Mouse (Mus musculus) G1E (cell line): ENCODE data around the gene Ptprt.

Experiments
- CTCF ChIP-seq: IDR thresholded peaks from 2 replicates; pipeline ENCODE4 v1.5.1; 2012; ENCODE audit warnings: low read depth, low read length, inconsistent platforms, mixed read lengths
- GATA1 ChIP-seq: IDR thresholded peaks from 2 replicates; pipeline ENCODE4 v1.6.1; 2012; ENCODE audit warnings: borderline replicate concordance, low read length, inconsistent platforms, mixed read lengths
- GATA2 ChIP-seq: IDR thresholded peaks from 2 replicates; pipeline ENCODE4 v1.6.1; 2012; ENCODE audit warnings: low read depth, low read length, inconsistent platforms, borderline replicate concordance
- TAL1 ChIP-seq: conservative IDR thresholded peaks from 2 replicates; pipeline ENCODE4 v1.6.1; 2012; ENCODE audit warnings: low read depth, low read length, inconsistent platforms, mixed read lengths

DNA sequence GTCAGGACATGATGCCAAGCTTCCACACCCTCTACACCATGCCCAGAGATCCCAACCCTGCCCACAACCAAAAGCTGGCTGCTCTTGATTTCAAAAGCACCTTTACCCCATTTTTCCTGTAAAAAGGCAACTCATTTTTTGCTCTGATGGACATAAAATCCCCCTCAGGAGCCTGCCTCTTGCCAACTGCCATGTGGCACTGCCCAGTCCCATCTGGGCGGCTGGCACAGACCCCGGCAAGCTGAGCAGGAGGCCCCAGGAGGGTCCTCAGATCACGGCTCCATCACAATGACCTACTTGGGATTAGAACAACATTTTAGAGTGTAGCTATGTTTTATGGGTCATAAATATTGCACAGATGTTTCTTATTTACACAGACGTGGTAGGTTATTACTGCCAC is 22.3 kb downstream of the Ptprt start:
- TF ChIP-seq GATA1 = no peak
- TF ChIP-seq CTCF = no peak
- no peak for TF ChIP-seq TAL1
- no peak for TF ChIP-seq GATA2
